Mouse (Mus musculus) liver, embryonic 14.5 days (tissue): ENCODE data around the gene Man1a. TPM values are rescaled to one million over a fixed set of nuclear protein-coding genes. Genes with fewer than 3 reads are reported as not detected.

ENCODE experiments used
- ATAC-seq: fragments of 200-750 bp; cut with Nextera tagmentation; 2 replicates; pipeline ENCODE4 v1.8.0; 2017; ENCODE audit warnings: moderate number of reproducible peaks, mild to moderate bottlenecking, moderate library complexity; ENCODE audit not compliant: insufficient read depth
- DNase-seq, 3 experiments: peaks; one replicate each; pipeline ENCODE4 v3.0.0-alpha.2; 2012 to 2013; ENCODE audit warnings: low read depth in 3 of 3, low spot score in 3 of 3
- H3K27ac ChIP-seq: fragments of 300-500 bp; sonication (generic); 2 replicates; pipeline ENCODE4 v1.5.1; 2014; ENCODE audit warnings: moderate library complexity, mild to moderate bottlenecking, control low read depth, inconsistent platforms
- H3K27me3 ChIP-seq: fragments of 300-500 bp; sonication (generic); 2 replicates; pipeline ENCODE4 v1.6.1; 2014; ENCODE audit warnings: mild to moderate bottlenecking, low read length, moderate library complexity; ENCODE audit not compliant: control insufficient read depth, insufficient read depth
- H3K36me3 ChIP-seq: fragments of 300-500 bp; sonication (generic); replicated peaks from 2 replicates; pipeline ENCODE4 v1.6.1; 2014; ENCODE audit warnings: low read depth; ENCODE audit not compliant: control insufficient read depth, insufficient read depth
- H3K4me1 ChIP-seq, 2 experiments: fragments of 200-500 bp in 1 of 2; fragments of 300-500 bp in 1 of 2; sonication (generic) in 1 of 2; replicated peaks; 2 replicates each; pipeline ENCODE4 v1.6.1; 2012 to 2014; ENCODE audit warnings: antibody characterized with exemption in 1 of 2, inconsistent platforms in 1 of 2, low read length in 1 of 2; ENCODE audit not compliant: control insufficient read depth in 2 of 2, insufficient read depth in 2 of 2
- H3K4me2 ChIP-seq: fragments of 300-500 bp; sonication (generic); 2 replicates; pipeline ENCODE4 v1.6.1; 2014; ENCODE audit warnings: low read depth, mild to moderate bottlenecking, control low read depth, moderate library complexity
- H3K4me3 ChIP-seq, 2 experiments: fragments of 200-500 bp in 1 of 2; fragments of 300-500 bp in 1 of 2; sonication (generic) in 1 of 2; 2 replicates each; pipeline ENCODE4 v1.5.1; 2012 to 2014; ENCODE audit warnings: low read depth in 2 of 2, low read length in 2 of 2, mild to moderate bottlenecking in 2 of 2, control low read depth in 1 of 2, inconsistent platforms in 1 of 2, moderate library complexity in 1 of 2; ENCODE audit not compliant: insufficient read depth in 1 of 2
- H3K9ac ChIP-seq: fragments of 300-500 bp; sonication (generic); replicated peaks from 2 replicates; pipeline ENCODE4 v1.6.1; 2014; ENCODE audit warnings: mild to moderate bottlenecking, control low read depth, moderate library complexity
- H3K9me3 ChIP-seq: fragments of 300-500 bp; sonication (generic); 2 replicates; pipeline ENCODE4 v1.6.1; 2016; ENCODE audit warnings: low read length, mixed read lengths; ENCODE audit not compliant: control insufficient read depth
- CTCF ChIP-seq: IDR thresholded peaks from 2 replicates; pipeline ENCODE4 v1.5.1; 2016; ENCODE audit warnings: antibody characterized with exemption, low read depth, control low read depth
- EP300 ChIP-seq: IDR thresholded peaks from 2 replicates; pipeline ENCODE4 v1.6.1; 2016; ENCODE audit warnings: antibody characterized with exemption, low read depth
- WGBS: fragments of 180-500 bp; shearing (Covaris S2); extraction: QIAGEN DNeasy Blood & Tissue Kit; methylation state at CpG from one replicate; pipeline ENCODE4 v1.1.7; 2014; ENCODE audit not compliant: insufficient replicate concordance; 5-methylcytosine and 5-hydroxymethylcytosine counted together
- polyA plus RNA-seq, 2 experiments: library from polyadenylated mRNA; depleted of rRNA in 1 of 2; stranded (reverse) in 1 of 2; unstranded in 1 of 2; fragments of >200 nt; fragmentation: Nextera tagmentation in 1 of 2; extraction: Ambion mirVana in 1 of 2; gene quantifications; 2 replicates each; pipeline versions ENCODE4 v1.2.1 to v1.2.3; 2012 to 2014

The Man1a gene
- polyA plus RNA-seq, 2 experiments: 12.4 TPM

DNA sequence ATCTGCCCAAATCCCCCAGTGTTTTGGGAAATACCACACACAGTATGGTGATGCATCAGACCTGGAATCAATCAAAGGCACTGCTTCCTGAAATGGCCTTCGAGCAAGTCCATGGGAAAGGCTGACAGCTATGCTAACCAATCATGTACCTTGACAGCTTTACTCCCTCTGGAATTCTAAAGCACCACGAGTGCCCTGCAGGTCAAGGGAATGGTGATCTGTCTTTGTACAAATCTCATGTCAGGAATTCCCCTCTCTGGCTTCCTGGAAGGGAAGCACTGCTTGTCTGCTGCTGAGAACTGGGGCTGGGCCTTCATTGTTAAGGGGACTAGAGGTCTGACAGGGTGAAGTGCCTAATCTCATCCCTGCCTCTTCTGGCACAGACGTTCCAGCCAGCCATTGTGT is 17.3 kb downstream of the Man1a start:
- DNase-seq (no peak), ATAC-seq (peak; percentile 44)
- Histone ChIP-seq H3K4me1 (peaks cover 0 to 7% of the 10 kb centered on the region in 2 experiments; a peak in 1 of 4 replicates), H3K4me2 (no peak overlapping the region), H3K36me3 (peaks cover 18% of the 10 kb centered on the region), H3K9me3 (no peaks in the 10 kb centered on the region), H3K27me3 (no peaks in the 10 kb centered on the region), H3K9ac (no peak overlapping the region), H3K27ac (no peak overlapping the region), H3K4me3 (no peak overlapping the region)
- no peak for TF ChIP-seq EP300
- no peak for TF ChIP-seq CTCF
- 46% methylated on average over 3 of the region's 3 CpGs for WGBS

DNA sequence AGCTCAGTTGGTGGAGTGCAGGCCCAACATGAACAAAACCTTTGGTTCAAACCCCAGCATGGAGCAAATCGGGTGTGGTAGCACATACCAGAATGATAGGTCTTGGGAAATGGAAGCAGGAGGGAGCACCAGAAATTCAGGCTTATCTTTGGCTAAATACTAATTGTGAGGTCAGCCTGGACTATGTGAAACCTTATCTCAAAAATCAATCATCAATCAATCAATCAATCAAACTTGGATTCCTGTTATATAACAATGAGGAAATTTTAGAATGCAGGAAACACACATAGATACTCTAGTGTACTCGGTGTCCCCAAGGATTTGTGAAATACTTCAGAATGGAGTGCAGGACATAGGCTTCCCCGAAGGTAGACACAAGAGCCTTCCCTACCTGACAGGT is 17.8 kb downstream of the Man1a start:
- Histone ChIP-seq H3K9ac (no peak overlapping the region), H3K4me2 (no peak overlapping the region), H3K27me3 (no peaks in the 10 kb centered on the region), H3K36me3 (peaks cover 18% of the 10 kb centered on the region), H3K4me3 (no peak overlapping the region), H3K27ac (no peak overlapping the region), H3K4me1 (peaks cover 0 to 7% of the 10 kb centered on the region in 2 experiments; a peak in 1 of 4 replicates), H3K9me3 (no peaks in the 10 kb centered on the region)
- ATAC-seq: no peak; the same call in 1 of the 2 replicates
- no peak for TF ChIP-seq EP300
- TF ChIP-seq CTCF: no peak
- no peak for DNase-seq
- WGBS: 68% methylated on average over 3 of the region's 3 CpGs

DNA sequence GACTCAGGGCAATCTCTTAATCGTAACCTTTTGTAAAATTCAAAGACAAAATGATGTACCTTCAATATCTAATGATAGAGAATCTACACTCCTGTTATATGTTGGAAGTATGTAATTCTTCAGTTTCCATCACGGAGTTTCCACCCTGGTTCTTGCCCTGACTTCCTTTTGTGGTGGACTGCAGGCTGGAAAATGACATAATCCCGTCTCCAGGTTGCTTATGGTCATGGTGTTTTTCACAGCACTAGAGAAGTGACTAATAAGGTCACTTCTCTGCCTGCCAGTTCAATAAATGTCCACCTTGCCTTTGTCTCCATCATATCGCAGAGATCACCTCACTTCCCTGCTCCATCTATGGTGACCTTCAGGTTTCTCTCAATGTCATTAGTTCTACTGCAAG is 22.2 kb downstream of the Man1a start:
- Histone ChIP-seq H3K4me1 (peaks cover 0 to 6% of the 10 kb centered on the region in 2 experiments; a peak in 1 of 4 replicates), H3K4me3 (no peak overlapping the region), H3K9ac (no peak overlapping the region), H3K27ac (no peak overlapping the region), H3K27me3 (no peaks in the 10 kb centered on the region), H3K4me2 (no peak overlapping the region), H3K9me3 (no peaks in the 10 kb centered on the region), H3K36me3 (peaks cover 4% of the 10 kb centered on the region)
- no peak for DNase-seq
- ATAC-seq: no peak
- 76% methylated on average over 4 of the region's 4 CpGs for WGBS
- TF ChIP-seq EP300 (no peak), CTCF (no peak)

DNA sequence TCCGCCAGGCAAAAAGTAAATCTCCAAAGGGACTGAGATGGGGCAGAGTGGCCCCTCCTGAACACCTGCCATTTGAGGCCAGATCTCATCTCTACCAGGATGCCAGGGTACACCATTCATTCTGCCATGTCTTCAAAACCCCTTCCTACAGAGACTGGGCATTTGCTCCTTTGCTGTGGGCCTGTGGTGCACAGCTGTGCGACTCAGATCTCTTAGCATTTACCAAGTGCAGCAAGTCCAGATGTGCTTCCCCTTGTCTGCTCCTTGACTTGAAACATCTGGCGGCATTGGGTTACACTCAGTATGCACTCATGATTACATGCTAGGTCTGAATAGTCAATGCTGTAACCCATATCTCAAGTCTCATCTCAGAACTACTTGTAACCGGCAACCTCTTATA is 28.5 kb downstream of the Man1a start:
- ATAC-seq: no peak
- TF ChIP-seq CTCF: no peak
- no peak for TF ChIP-seq EP300
- Histone ChIP-seq H3K9ac (no peak overlapping the region), H3K36me3 (peaks cover 6% of the 10 kb centered on the region), H3K27ac (no peak overlapping the region), H3K4me3 (no peak overlapping the region), H3K27me3 (no peaks in the 10 kb centered on the region), H3K9me3 (no peaks in the 10 kb centered on the region), H3K4me2 (no peak overlapping the region), H3K4me1 (peaks cover 6 to 8% of the 10 kb centered on the region in 2 experiments)
- WGBS: 79% methylated on average over 4 of the region's 4 CpGs
- DNase-seq: no peak

DNA sequence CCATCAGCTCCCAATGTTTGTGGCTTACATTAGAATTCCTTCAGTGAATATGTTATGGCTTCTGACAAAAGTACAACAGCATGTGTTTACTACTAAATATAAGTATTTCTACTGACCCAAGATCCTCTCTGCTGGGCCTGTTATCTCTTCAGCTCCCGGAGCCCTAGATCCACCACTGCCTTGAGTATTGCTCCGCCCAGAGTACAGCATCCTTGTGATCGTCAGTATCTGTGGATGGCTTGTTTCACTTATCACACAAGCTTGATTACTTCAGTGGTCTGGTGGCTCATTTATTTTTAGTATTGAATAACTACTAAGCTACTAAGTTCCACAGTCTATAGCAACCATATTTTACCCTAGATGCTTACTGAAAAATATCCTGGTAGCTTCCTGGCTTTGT is 33.1 kb downstream of the Man1a start:
- Histone ChIP-seq H3K27me3 (no peaks in the 10 kb centered on the region), H3K4me2 (peak overlapping the region; percentile 64), H3K9me3 (no peaks in the 10 kb centered on the region), H3K4me1 (peaks cover 47 to 48% of the 10 kb centered on the region in 2 experiments), H3K9ac (peak overlapping the region; percentile 60), H3K4me3 (0 out of 4 replicates have a peak overlapping the region, but pooled peaks of 1 of the 2 experiments have one; percentile 4), H3K36me3 (no peaks in the 10 kb centered on the region; the same call in 1 of the 2 replicates), H3K27ac (peak overlapping the region; percentile 91)
- WGBS: 19% methylated on average over 3 of the region's 3 CpGs
- peak; percentile 62 for TF ChIP-seq EP300
- peak; percentile 20; the same call in 1 of the 2 replicates for TF ChIP-seq CTCF
- peak; percentile 64 for ATAC-seq
- DNase-seq: peak; percentile 74 to 82 (median 76)
